Mouse (Mus musculus) stomach, postnatal 0 days (tissue): ENCODE results near the gene Mpig6b.

Experiments
- CTCF ChIP-seq: IDR thresholded peaks from 2 replicates; pipeline ENCODE4 v1.5.1; 2016; ENCODE audit warnings: antibody characterized with exemption, low read depth, mild to moderate bottlenecking, moderate library complexity
- EP300 ChIP-seq: optimal IDR thresholded peaks from 2 replicates; pipeline ENCODE3; 2016; ENCODE audit warnings: antibody characterized with exemption

DNA sequence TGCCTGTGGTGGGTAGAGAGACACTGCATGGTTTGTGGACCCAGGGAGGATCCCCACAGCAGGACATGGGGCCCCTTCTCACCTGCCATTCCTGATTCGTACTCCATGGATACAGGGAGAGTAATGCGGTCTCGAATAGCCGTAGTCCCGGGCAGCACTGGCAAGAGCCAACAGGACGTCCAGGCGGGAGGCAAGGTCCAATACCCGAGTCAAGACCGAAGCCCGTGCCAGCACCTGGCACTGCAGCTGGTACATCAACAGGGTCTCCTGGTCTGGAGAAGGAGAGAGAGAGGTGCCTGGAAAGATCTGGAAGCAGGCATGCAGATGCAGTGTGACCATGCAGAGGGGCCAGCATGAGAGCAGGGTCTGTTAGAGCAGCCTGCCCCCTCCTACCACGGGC is 34.7 kb downstream of the Mpig6b start:
- TF ChIP-seq CTCF (no peak), EP300 (no peak)
